Mouse (Mus musculus) thymus, postnatal 10 days (tissue): ENCODE data around the gene Hmg20b.
A peak's percentile ranks its signal among the peaks of the same experiment; 100 is the strongest.

Experiments used
- DNase-seq, 2 experiments: peaks; one replicate each; pipeline ENCODE4 v3.0.0; 2021; ENCODE audit warnings: low spot score in 2 of 2

Hmg20b gene

GRCm38 (mm10) chr10:81354738-81355477, 4.6 kb upstream of the Hmg20b start:
- DNase-seq = no peak

- peak; percentile 59 to 60 for DNase-seq
Measured at GRCm38 (mm10) chr10:81351678-81352291, 1.5 kb upstream of the Hmg20b start.

- DNase-seq = no peak
Measured at GRCm38 (mm10) chr10:81349961-81350350, 324 bp downstream of the Hmg20b start.

- no peak for DNase-seq
Measured at GRCm38 (mm10) chr10:81349146-81349545, 1.1 kb downstream of the Hmg20b start.

- DNase-seq = peak in 1 of 2 experiments; percentile 37
Measured at GRCm38 (mm10) chr10:81346453-81347067, 3.7 kb downstream of the Hmg20b start.

- no peak for DNase-seq
Measured at GRCm38 (mm10) chr10:81345162-81345534, 5.1 kb downstream of the Hmg20b start.

GRCm38 (mm10) chr10:81344421-81345161, 5.7 kb downstream of the Hmg20b start:
- DNase-seq = no peak

- no peak for DNase-seq
Measured at GRCm38 (mm10) chr10:81342686-81343505, 7.4 kb downstream of the Hmg20b start, which contains the start of gene Gipc3. Gene Gipc3 (minus strand): TSS chr10:81343266.

- peak; percentile 62 to 90 for DNase-seq
Measured at GRCm38 (mm10) chr10:81341333-81341949, 8.8 kb downstream of the Hmg20b start.

- DNase-seq = no peak
Measured at GRCm38 (mm10) chr10:81340551-81341332, 9.5 kb downstream of the Hmg20b start.

- no peak for DNase-seq
Measured at GRCm38 (mm10) chr10:81336558-81336957, 13.7 kb downstream of the Hmg20b start.

GRCm38 (mm10) chr10:81335393-81336340, 14.6 kb downstream of the Hmg20b start:
- DNase-seq = no peak

GRCm38 (mm10) chr10:81334324-81334723, 16.0 kb downstream of the Hmg20b start:
- DNase-seq = no peak

- DNase-seq = no peak
Measured at GRCm38 (mm10) chr10:81332277-81332676, 18.0 kb downstream of the Hmg20b start.

GRCm38 (mm10) chr10:81330007-81330406, 20.3 kb downstream of the Hmg20b start:
- DNase-seq = no peak

- peak; percentile 86 to 90 for DNase-seq
Measured at GRCm38 (mm10) chr10:81329194-81329975, 20.9 kb downstream of the Hmg20b start.

- DNase-seq = peak; percentile 87 to 89
Measured at GRCm38 (mm10) chr10:81328386-81328785, 21.9 kb downstream of the Hmg20b start, which contains the start of gene Tbxa2r. Gene Tbxa2r (plus strand): TSS chr10:81328731.

GRCm38 (mm10) chr10:81327959-81328358, 22.3 kb downstream of the Hmg20b start:
- DNase-seq = peak in 1 of 2 experiments; percentile 25
